Mouse (Mus musculus): ENCODE results near the gene Dcun1d4. TPM values are rescaled to one million over a fixed set of nuclear protein-coding genes. Genes with fewer than 3 reads are reported as not detected.

Dcun1d4 gene
- polyA plus RNA-seq, 1 experiment, result 3.9 TPM

DNA sequence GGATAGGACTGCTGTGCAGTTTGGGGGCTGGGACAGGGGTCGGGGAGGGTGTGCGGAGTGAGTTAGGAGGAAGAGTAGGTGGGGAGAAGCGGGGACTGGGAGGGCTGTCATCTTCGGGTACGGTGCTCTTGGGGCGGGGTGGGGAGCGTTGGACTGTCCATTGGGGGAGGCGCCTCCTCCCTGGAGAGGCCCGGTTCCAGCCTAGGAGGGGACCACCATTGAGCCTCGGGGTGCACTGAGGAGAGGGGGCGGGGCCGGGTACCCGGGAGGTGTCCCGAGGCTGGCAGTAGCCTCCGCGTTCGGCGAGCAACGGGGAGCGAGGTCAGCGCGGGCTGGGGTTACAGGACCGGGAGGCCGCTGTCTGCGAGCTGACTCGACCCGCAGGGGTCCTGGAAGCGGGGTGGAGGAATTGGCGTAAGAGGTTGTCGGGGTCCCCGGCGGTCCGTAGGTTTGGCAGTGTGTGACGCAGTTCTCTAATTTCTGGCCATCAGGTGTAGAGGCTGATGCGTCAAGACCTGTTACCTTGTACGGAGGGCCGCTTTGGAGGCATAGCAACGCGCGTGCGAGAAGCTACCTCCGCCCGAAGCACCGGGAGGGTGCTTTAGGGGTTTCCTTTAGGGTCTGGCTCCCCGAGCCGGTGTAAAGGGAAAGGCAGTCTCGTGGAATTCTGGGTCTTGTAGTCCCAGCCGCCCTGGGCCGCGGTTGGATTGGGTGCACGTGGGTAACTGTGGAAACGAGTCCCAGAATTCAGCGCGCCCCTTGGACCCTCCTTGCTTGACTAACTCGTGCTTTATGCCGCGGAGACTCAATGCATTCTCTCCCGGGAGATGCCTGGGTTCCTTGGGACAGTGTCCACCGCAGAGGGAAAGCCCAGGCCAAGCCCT lies 11.3 kb downstream of the Dcun1d4 start:
- DNase-seq (ENCODE audit: low read depth, low spot score), result peak; percentile 66
- under 1% methylated on average over 59 of the region's 59 CpGs for WGBS

- WGBS, result 79% methylated on average over 3 of the region's 3 CpGs
- DNase-seq (ENCODE audit: low read depth, low spot score), result no peak
These were observed 16.6 kb downstream of the Dcun1d4 start for GRCm38 (mm10) chr5:73497401-73497800.

DNA sequence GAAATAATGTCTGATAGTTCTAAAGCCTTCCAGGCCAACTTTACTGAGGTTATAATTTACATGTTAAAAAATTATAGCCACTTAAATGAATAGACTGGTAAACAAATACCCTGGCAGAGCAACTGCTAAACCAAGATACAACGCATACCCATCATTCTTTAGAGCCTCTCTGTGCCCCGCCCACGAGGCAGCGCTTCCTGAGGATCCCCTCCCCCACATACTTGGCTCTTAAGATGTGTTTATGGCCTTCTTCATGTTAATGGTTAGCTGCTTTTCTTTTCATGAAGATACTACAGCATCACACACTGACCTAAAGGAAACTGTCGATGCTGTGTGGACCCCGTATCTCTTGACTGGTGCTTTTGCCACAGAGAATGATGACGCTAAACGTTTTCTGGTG lies 17.8 kb downstream of the Dcun1d4 start:
- DNase-seq (ENCODE audit: low read depth, low spot score), result no peak

DNA sequence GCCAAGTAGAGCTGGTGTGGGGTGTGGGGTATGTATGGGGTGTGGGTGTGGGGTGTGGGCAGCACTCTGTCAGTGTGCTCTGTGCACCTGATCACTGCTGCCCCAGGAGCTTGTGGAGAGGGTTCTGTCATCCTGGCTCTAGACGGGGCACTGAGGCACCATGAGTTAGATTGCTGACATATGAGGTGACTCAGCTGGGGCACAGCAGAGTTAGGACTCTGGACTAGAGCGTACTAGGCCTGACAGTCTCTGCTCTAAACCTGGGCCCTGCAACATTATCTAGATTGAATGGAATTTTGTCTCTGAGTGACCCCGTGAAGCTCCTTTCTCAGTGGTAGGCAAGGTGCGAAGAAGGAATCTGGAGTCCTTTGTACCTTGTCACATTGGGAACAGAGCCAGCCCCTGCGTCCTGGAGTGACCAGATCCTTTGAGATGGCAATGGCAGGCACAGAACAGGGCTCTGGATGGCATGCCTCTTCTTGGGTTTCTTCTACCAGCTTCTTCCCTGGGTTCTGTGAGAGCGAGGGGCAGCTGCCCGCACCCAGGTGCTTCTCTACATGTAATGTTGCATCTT lies 20.2 kb downstream of the Dcun1d4 start:
- no peak for DNase-seq (ENCODE audit: low read depth, low spot score)
- WGBS, result 75% methylated on average over 7 of the region's 7 CpGs

More for the DNA sequence above, 17.8 kb downstream of the Dcun1d4 start:
- 31% methylated on average over 8 of the region's 8 CpGs for WGBS

- 88% methylated on average over 9 of the region's 9 CpGs for WGBS
- no peak for DNase-seq (ENCODE audit: low read depth, low spot score)
These were observed 21.6 kb downstream of the Dcun1d4 start for GRCm38 (mm10) chr5:73502422-73502821.

- 81% methylated on average over 12 of the region's 12 CpGs for WGBS
- DNase-seq (ENCODE audit: low read depth, low spot score), result no peak
These were observed 22.4 kb downstream of the Dcun1d4 start for GRCm38 (mm10) chr5:73503015-73503757.

DNA sequence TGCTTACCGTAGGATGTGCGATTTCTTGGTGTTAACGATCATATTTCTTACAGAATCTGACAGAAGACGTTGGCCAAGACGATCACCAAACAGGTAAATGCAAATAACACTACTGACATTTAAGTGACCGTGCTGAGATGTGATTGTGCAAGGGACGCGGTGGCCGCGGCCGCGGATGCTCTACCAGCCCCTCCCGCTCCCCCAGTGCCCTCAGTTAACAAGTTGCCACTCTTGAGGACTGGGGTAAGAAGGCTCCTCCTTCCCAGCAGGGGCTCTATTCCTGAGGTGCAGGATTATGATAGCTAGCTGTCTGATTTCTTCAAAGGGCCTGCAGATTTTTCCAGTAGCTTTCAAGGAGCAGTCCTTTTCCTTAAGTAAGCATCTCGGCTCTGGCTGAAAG lies 30.3 kb downstream of the Dcun1d4 start:
- 88% methylated on average over 14 of the region's 14 CpGs for WGBS

DNA sequence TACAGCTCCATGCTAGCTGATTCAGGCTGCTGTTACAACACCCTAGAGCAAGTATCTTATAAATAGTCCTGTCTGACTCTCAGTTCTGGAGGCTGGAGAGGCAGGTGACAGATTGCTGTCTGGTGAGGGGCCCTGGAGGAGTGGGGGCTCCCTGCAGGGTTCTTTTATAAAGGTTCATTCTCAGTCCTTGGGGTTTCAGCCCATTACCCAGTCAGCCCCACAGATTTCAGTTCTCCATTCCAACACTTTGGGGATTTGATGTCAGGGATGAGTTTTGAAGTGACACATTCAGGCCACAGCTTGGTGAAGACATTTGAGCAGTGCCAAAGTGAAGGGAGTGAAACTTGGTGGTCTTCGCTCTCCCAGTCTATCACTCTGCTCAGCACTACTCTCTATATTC lies 31.4 kb downstream of the Dcun1d4 start:
- no peak for DNase-seq (ENCODE audit: low read depth, low spot score)
- WGBS, result 100% methylated on average over 1 of the region's 1 CpGs

More for the DNA sequence above, 30.3 kb downstream of the Dcun1d4 start:
- no peak for DNase-seq (ENCODE audit: low read depth, low spot score)

DNA sequence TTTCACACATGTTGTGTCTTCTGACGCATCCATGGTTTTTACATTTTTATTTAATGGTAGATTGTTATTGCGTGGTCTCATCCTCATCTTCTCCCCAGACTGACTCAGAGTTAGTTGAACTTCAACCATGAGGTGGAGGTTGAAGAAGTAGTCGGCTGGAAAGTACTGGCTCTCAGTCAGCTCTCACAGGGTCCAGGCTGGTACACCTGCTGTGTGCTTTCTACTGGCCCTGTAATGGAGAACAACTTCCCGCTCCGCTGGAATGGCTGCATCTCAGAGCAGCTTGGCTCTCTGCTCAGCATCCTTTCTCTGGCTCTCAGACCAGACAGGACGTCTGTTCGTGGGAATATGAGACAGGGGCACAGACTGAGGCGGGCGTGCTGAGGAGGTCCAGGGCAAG lies 31.9 kb downstream of the Dcun1d4 start:
- 91% methylated on average over 9 of the region's 9 CpGs for WGBS
- no peak for DNase-seq (ENCODE audit: low read depth, low spot score)

GRCm38 (mm10) chr5:73514202-73514601 lies 33.4 kb downstream of the Dcun1d4 start:
- WGBS, result 92% methylated on average over 2 of the region's 2 CpGs
- DNase-seq (ENCODE audit: low read depth, low spot score), result no peak

DNA sequence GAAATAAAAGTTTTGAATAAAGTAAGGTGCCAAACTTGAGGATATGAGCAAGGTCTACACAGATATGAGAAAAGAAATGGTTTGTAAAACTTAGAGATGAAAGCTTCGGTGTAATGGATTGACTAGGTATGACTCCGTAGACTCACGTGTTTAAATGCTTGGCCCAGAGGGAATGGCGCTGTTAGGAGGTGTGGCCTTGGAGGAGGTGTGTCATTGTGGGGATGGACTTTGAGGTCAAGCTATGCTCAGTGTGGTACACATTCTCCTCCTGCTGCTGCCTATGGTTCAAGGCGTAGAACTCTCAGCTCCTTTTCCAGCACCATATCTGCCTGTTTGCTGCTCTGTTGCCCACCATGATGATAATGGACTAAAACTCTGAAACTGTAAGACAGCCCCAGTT lies 36.5 kb downstream of the Dcun1d4 start:
- 47% methylated on average over 5 of the region's 5 CpGs for WGBS
- no peak for DNase-seq (ENCODE audit: low read depth, low spot score)

GRCm38 (mm10) chr5:73518424-73519211 lies 37.8 kb downstream of the Dcun1d4 start:
- WGBS, result 97% methylated on average over 8 of the region's 8 CpGs
- DNase-seq (ENCODE audit: low read depth, low spot score), result no peak

DNA sequence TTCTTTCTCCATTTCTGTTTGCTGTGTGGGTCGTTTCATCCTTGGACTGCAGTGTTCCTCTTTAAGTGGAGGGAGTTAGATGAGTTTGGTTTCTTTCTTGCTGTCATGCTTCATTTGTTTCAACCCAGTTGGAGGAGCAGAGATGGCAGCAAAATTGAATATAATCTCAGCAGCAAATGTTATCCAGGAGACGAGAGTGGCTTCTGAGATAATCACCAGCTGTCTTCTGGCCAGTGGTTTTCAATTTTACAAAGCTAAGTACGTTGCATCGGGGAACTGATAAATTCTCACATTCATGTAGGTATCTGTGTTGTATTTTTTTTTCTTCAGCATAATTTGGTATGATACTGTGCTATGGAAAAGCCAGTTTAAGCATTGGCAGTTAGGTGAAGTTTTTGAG lies 40.0 kb downstream of the Dcun1d4 start:
- WGBS, result 83% methylated on average over 4 of the region's 4 CpGs
- DNase-seq (ENCODE audit: low read depth, low spot score), result no peak

DNA sequence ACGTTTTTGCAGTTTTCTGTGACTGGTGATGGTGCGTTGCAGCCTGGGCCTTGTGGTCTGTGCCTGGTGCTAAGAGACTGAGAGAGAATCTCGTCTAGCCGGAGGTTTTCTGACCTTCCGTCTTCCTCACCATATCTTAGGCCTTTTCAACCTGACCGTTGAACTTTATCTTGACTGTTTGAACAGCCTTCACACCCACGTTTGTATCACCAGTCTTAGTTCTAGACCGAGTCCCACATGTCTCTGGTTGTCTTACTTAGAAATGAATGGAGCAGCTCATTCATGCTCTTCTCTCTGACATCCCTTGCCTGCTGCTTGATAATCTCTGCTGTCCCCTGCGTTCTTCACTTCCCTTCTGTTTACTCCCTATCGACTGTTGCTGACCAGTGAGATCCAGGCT lies 42.4 kb downstream of the Dcun1d4 start:
- 59% methylated on average over 10 of the region's 10 CpGs for WGBS
- no peak for DNase-seq (ENCODE audit: low read depth, low spot score)

DNA sequence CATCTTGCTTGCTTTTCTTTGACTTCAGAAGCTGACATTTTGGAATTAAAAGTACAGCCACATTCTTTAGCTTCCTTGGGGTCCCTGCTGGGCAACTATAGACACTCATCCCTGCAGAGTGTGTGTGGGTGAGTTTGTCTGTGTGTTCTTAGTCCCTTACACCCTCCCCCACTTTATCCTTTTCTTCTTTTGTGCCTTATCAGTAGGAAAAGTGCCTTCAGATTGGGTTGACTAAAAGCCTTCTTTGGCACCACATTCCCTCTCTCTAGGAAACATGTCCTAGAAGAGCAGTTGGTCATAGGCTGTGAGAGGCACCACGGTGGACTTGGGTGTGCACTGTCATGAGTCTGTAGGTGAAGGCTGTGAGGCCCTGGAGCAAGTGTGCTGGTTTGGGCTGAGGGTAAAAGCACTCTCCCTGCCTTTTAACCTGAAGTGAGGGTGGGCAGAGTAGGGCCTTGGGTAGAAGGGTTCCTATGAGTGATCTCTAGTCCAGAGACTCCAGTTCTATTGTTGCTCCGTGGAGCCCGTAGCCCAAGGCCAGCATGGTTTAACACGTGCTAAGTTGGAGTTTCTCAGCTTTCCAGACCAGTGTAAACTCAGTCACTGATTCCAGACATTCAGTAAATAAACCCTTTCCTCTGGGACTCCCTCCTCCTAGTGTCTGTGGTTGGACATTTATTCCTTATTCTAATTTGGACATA lies 43.6 kb downstream of the Dcun1d4 start:
- WGBS, result 62% methylated on average over 4 of the region's 4 CpGs
- no peak for DNase-seq (ENCODE audit: low read depth, low spot score)

DNA sequence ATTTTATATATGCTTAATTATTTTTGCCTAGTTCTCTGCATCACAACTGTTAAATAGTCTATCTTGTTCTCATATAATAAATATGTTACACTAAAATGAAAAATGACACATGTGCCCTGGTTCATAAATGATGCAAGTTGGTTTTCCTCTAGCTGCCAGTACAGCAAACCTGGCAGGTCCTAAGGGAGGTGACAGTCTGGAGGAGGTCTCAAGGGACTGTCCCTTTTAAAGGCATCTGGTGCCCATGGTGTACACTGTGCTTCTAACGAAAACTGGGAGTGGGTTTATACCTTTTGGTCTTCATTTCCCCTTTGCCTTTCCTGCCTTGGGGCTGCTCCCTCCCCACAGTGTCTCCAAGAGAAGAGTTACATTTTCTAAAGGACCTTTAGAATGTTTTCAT lies 51.4 kb downstream of the Dcun1d4 start:
- no peak for DNase-seq (ENCODE audit: low read depth, low spot score)
- 91% methylated on average over 1 of the region's 1 CpGs for WGBS

DNA sequence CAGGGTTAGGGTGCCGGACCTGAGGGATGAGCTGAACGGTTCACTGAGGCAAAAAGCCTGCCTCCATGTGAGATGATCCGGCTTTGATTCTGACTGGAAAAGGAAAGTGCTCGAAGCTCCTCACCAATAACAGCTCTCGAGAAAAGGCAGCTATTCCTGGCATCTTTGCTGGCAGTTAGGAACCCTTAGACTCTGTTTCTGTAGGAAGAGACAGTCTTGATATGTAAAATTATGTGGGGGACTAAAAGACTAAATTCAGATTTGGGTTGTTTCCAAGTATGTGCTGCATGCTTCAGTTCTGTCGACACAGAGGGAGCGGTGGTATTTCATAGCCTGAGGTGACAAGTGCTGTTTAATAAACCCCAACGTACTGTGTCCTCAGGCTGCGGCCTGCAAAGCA lies 52.1 kb downstream of the Dcun1d4 start:
- 76% methylated on average over 9 of the region's 9 CpGs for WGBS

DNA sequence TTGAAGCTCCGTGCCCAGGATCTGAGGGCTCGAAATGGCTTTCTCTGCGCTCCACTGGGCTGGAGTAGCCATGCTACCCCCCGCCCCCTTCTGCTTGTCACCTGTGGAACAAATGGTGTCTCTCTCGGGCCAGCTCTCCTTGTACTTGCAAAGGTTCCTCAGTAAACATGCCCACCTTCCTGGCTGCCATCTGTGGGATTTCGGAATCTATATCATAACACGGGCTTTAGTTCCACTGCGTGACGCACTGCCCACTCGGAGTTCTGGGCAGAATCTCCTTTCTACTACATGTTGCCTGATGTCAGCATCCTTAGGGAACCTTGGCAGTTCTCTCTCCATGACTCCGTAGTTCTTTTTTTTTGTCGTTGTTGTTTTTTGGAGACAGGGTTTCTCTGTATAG lies 56.9 kb downstream of the Dcun1d4 start:
- no peak for DNase-seq (ENCODE audit: low read depth, low spot score)
- 93% methylated on average over 12 of the region's 12 CpGs for WGBS

More for the DNA sequence above, 52.1 kb downstream of the Dcun1d4 start:
- DNase-seq (ENCODE audit: low read depth, low spot score), result no peak

- no peak for DNase-seq (ENCODE audit: low read depth, low spot score)
- WGBS, result 75% methylated on average over 11 of the region's 11 CpGs
These were observed 57.9 kb downstream of the Dcun1d4 start for GRCm38 (mm10) chr5:73538586-73539298.
